Mouse (Mus musculus) cerebellum, postnatal 4 days (tissue): ENCODE measurements around the gene 1110065P20Rik.

Experiments used
- DNase-seq, 2 experiments: peaks; one replicate each; pipeline ENCODE4 v3.0.0; 2022; ENCODE audit warnings: low spot score in 2 of 2, mixed read lengths in 1 of 2

Gene 1110065P20Rik

GRCm38 (mm10) chr4:124843493-124843892 lies 7.5 kb downstream of the 1110065P20Rik start:
- peak in 1 of 2 experiments; percentile 48 for DNase-seq

DNA sequence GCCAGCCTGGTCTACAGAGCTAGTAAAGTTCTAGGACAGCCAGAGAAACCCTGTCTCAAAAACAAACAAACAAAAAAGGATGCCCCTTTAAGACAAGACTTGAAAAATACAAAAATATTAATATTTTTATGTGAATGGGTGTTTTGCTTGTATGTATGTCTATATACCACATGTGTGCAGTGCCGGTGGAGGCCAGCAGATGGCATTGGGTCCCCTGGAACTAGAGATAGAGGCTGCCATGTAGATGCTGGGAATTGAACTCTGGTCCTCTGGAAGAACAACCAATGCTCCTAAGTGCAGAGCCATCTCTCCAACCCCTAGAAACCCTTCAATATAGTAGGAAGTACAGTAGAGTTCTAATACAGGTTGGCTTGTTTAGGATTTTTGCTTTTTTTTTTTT lies 10.0 kb downstream of the 1110065P20Rik start:
- DNase-seq, result no peak

DNA sequence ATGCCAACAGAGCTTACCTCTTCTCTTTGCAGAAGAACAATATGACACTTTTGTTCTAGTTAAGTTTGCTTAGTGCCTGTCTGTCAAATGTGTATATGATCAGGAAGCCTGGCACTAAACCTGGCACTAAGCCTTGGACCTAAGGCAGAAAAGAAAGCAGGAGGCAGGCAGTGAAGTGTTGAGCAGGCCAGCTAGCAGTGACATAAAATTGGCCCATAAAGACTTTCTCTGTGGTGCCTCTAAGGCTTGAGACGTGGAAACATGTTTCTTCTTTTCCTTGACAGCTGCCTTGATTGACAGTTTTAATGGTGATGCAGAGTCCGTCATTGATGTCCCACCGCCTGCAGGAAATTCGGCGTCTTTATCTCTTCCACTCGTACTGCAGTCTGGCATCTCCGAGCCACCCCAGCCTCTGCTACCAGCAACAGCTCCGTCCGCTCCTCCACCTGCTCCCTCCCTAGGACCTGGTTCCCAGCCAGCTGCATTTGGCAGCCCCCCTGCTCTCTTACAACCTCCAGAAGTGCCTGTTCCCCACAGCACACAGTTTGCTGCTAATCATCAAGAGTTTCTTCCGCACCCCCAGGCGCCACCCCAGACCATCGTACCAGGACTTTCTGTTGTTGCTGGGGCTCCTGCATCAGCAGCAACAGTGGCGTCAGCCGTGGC lies 12.8 kb downstream of the 1110065P20Rik start:
- DNase-seq, result peak in 1 of 2 experiments; percentile 59

GRCm38 (mm10) chr4:124832796-124833195 lies 18.2 kb downstream of the 1110065P20Rik start:
- DNase-seq, result no peak

DNA sequence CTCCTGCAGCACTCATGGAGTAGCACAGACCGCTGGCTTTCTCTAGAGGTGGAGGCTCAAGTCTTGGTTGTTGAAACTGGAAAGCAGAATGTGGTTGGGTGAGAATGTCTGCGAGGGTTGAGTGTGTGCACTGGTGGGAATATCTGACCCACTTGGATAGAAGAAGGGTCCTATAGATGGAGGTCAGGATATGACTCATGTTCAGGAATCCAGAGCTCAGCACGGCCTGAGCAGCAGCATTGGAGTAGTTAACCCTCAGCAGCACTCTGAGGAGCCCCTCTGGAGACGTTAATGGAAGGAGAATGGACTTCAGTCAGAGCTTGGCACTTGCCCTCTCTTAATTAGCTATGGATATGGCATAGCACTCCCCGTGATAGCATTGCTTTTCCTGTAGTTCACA lies 21.3 kb downstream of the 1110065P20Rik start:
- DNase-seq, result no peak

GRCm38 (mm10) chr4:124825371-124825965 lies 25.5 kb downstream of the 1110065P20Rik start:
- no peak for DNase-seq

DNA sequence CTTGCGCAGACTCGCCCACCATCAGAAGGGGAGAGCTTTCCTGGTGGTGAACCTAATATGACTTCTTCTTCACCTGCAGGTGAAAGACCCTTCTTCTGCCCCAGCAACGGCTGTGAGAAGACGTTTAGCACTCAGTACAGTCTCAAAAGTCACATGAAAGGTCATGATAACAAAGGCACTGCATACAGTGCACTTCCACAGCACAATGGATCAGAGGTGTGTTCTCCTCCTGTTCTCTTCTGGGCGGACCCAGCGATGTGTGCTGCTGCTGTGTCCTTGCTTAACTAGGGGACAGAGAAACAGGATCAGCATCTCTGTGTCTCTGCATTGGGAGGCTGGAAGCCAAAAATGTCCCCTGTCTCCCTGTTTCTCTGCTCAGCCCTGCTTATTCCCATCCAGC lies 26.0 kb downstream of the 1110065P20Rik start:
- DNase-seq, result no peak

GRCm38 (mm10) chr4:124818832-124819231 lies 32.2 kb downstream of the 1110065P20Rik start:
- DNase-seq, result no peak

DNA sequence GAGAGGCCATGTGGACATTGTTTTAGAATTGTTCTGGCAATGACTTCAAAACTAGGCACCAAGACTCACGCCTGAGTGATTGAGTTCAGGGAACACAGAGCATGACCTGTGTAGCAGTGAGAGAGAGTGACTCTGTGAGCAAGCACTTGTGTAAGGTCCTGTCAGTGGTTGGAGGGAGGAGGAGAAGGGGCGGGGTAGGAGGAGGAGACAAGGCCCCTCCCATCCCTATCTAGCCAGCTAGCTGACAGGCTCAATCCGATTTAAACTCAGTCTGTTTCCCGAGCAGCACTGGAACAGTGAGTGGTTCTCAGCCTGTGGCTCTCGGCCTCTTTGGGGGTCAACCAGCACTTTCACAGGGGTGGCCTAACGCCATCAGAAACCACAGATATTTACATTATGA lies 33.2 kb downstream of the 1110065P20Rik start:
- no peak for DNase-seq

DNA sequence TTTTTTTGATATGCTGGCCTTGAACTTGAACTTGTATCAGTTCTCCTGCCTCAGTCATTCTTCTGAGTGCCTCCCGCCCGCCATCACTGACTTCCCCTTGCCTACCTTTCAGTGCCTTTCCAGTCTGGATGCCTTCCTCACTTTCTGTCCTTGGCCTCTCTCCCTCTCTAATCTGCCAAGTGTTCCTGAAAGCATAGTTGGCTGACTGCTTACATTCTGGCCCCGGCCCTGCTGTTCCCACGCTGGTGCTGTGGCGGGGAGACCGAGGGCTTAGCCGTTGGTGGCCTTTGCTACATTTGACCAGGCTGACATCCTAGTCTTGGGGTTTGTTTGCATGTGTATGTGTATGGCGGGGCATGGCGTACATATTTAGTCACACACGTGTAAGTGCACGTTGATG lies 35.1 kb downstream of the 1110065P20Rik start:
- no peak for DNase-seq

DNA sequence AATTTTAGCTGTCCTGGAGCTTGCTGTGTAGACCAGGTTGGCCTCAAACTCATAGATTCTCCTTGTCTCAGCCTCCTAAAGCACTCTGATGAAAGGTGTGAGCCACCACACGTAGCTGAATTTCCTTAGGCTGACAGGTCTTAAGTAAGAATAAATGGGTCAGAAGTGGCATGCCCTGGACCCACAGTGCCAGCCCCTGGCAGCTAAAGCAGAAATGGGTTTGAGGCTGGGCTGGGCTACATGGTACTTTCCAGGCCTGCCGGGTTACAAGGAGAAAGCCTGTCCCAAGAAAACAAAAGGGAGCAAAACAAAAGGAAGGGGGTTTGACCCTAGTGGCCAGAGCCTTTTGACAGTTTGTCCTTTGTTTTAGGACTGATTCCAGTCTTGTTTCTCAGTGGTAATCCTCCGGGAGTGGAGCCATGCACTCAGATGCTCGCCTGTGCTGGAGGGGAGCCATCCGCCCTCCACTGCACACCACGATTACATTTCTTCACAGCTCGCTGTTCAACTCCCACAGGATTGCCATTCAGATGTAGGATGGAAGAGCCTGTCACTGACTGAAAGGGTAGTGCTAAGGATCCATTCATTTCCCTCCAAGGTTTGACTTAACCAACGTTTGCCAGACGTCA lies 39.5 kb downstream of the 1110065P20Rik start:
- peak in 1 of 2 experiments; percentile 10 for DNase-seq

- DNase-seq, result no peak
Measured at GRCm38 (mm10) chr4:124810056-124810455, 40.9 kb downstream of the 1110065P20Rik start.

- no peak for DNase-seq
Measured at GRCm38 (mm10) chr4:124809136-124809883, 41.7 kb downstream of the 1110065P20Rik start.

GRCm38 (mm10) chr4:124808511-124808910 lies 42.5 kb downstream of the 1110065P20Rik start:
- DNase-seq, result no peak

DNA sequence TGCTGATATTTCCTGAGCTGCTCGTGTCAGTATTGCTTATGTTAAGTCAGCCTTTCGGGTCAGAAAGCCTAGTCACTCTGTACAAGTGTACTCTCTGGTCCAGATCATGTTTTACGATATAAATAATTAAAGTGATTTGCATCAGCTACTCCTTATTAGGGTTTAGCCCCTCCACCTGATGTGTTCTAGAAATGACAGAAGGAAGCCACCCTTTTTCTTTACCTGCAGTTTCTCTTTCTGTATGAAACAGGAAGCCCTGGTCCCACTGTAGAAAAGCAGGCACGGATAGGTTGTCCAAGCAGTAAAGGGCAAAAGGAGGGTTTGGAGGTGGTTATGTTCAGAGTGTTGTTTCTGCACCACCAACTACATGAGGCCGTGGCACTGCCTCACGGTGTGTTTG lies 47.6 kb downstream of the 1110065P20Rik start:
- no peak for DNase-seq

- DNase-seq, result peak; percentile 84 to 92
Measured at GRCm38 (mm10) chr4:124802309-124803260, 48.4 kb downstream of the 1110065P20Rik start.

DNA sequence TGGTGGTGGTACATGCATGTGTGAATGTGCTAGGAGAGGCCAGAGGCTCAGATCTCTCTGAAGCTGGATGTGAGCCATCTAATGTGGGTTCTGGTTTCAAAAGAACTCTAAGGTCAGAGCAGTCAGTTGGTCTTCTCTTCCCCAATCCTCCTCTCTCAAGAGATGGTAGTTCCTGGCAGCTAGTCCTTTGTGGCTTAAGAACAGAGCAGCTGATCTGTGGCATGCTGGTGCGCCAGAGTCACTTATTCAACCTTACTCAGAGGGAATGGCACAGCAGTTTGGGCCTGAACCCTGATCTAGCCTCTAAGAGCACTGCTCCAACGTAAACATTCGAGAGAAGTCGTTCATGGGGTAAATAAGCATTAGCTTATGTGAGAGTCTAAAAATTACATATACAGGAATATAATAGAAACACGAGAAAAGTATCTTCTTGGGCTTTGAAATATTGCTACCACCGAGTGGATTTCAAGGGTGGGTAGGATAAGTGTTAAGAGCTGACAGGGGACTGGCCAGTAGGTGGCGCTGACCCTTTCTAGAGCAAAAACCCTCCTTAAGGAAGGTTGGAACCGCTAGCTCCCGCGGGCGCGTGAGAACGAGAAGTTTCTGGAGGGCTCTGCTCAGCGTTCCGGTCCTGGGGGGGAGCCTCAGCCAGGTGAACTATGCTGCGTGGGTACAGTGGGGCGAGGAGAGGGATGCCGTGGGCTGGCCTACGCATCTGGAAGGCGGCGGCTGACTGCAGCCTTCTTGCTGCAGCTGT lies 49.3 kb downstream of the 1110065P20Rik start, which contains the start of gene Mtf1:
Gene Mtf1, plus strand, starts transcription at position 553 of the 757 bp plus-strand sequence.
- DNase-seq, result peak; percentile 83 to 93
